Mouse (Mus musculus) myocyte (in vitro differentiated cells): ENCODE measurements around the gene Nfkbie. TPM values are rescaled to one million over a fixed set of nuclear protein-coding genes. Genes with fewer than 3 reads are reported as not detected.

Experiments used
- H3K27me3 ChIP-seq: one replicate; pipeline ENCODE4 v1.6.1; 2011; ENCODE audit not compliant: control insufficient read depth, insufficient read depth, insufficient read length
- H3K36me3 ChIP-seq: one replicate; pipeline ENCODE4 v1.6.1; 2011; ENCODE audit not compliant: control insufficient read depth, insufficient read depth
- H3K4me2 ChIP-seq: one replicate; pipeline ENCODE4 v1.6.1; 2011; ENCODE audit warnings: low read depth, control low read depth
- H3K4me3 ChIP-seq: one replicate; pipeline ENCODE4 v1.5.1; 2011; ENCODE audit warnings: mild to moderate bottlenecking, control low read depth, moderate library complexity
- H3K79me2 ChIP-seq: one replicate; pipeline ENCODE4 v1.6.1; 2011; ENCODE audit not compliant: control insufficient read depth, insufficient read depth
- H3ac ChIP-seq: one replicate; pipeline ENCODE4 v1.6.1; 2011; ENCODE audit not compliant: control insufficient read depth, insufficient read length
- CEBPB ChIP-seq: IDR thresholded peaks from 2 replicates; pipeline ENCODE4 v1.6.1; 2011; ENCODE audit warnings: mild to moderate bottlenecking, moderate library complexity; ENCODE audit not compliant: poor library complexity, insufficient read depth, severe bottlenecking
- E2F4 ChIP-seq: IDR thresholded peaks from one replicate; pipeline ENCODE4 v1.6.1; 2011; ENCODE audit warnings: mild to moderate bottlenecking, control low read depth, moderate library complexity; ENCODE audit not compliant: insufficient read depth
- MAX ChIP-seq: IDR thresholded peaks from one replicate; pipeline ENCODE4 v1.6.1; 2011; ENCODE audit warnings: low read depth, mild to moderate bottlenecking, control low read depth
- MYOD1 ChIP-seq, 3 experiments: IDR thresholded peaks; one replicate each; pipeline ENCODE4 v1.6.1; 2011; ENCODE audit warnings: control low read depth in 2 of 3, low read depth in 2 of 3, mild to moderate bottlenecking in 2 of 3, moderate library complexity in 1 of 3; ENCODE audit not compliant: insufficient read length in 2 of 3, control insufficient read depth in 1 of 3
- MYOG ChIP-seq, 3 experiments: IDR thresholded peaks; one replicate each; pipeline ENCODE4 v1.6.1; 2011; ENCODE audit warnings: control low read depth in 2 of 3, low read depth in 2 of 3, mild to moderate bottlenecking in 2 of 3; ENCODE audit not compliant: insufficient read length in 2 of 3, control insufficient read depth in 1 of 3, insufficient read depth in 1 of 3
- POLR2A ChIP-seq: IDR thresholded peaks from one replicate; pipeline ENCODE4 v1.6.1; 2011; ENCODE audit warnings: low read depth, mild to moderate bottlenecking, control low read depth, moderate library complexity; ENCODE audit not compliant: insufficient read length
- POLR2AphosphoS2 ChIP-seq: IDR thresholded peaks from one replicate; pipeline ENCODE4 v1.6.1; 2011; ENCODE audit warnings: low read depth, control low read depth; ENCODE audit not compliant: insufficient read length
- REST ChIP-seq: IDR thresholded peaks from one replicate; pipeline ENCODE4 v1.6.1; 2011; ENCODE audit warnings: mild to moderate bottlenecking, control low read depth, moderate library complexity; ENCODE audit not compliant: insufficient read depth, insufficient read length
- SRF ChIP-seq: IDR thresholded peaks from one replicate; pipeline ENCODE4 v1.6.1; 2011; ENCODE audit warnings: low read depth; ENCODE audit not compliant: control insufficient read depth, insufficient read length
- TCF12 ChIP-seq: IDR thresholded peaks from one replicate; pipeline ENCODE4 v1.6.1; 2011; ENCODE audit warnings: mild to moderate bottlenecking, control low read depth; ENCODE audit not compliant: poor library complexity, insufficient read depth, severe bottlenecking
- TCF3 ChIP-seq: IDR thresholded peaks from one replicate; pipeline ENCODE4 v1.6.1; 2011; ENCODE audit warnings: low read depth, control low read depth; ENCODE audit not compliant: insufficient read length
- USF1 ChIP-seq: IDR thresholded peaks from one replicate; pipeline ENCODE4 v1.6.1; 2011; ENCODE audit warnings: low read depth, mild to moderate bottlenecking, control low read depth, moderate library complexity
- polyA plus RNA-seq: library from polyadenylated mRNA; unstranded; fragments of >200 nt; fragmentation: generic; extraction: Trizol; gene quantifications from one replicate; pipeline ENCODE4 v1.2.1, GENCODE M21; 2012; ENCODE audit warnings: missing spikeins

Gene Nfkbie
- polyA plus RNA-seq, 1 experiment, result 7.3 TPM

GRCm38 (mm10) chr17:45559732-45560525, 4.4 kb downstream of the Nfkbie start:
- H3K36me3 ChIP-seq, result no peaks in the 10 kb centered on the region
- H3K4me2 ChIP-seq, result no peak overlapping the region
- H3K79me2 ChIP-seq, result peaks cover 6% of the 10 kb centered on the region
- H3K4me3 ChIP-seq, result no peak overlapping the region
- H3K27me3 ChIP-seq, result no peaks in the 10 kb centered on the region
- no peak overlapping the region for H3ac ChIP-seq
- TF ChIP-seq MYOG (IDR thresholded peaks at IDR 0.05; ENCODE audit: control insufficient read depth in 1 of 3, insufficient read depth in 1 of 3, insufficient read length in 2 of 3, low read depth in 2 of 3) (no peak), CEBPB (no peak), TCF12 (no peak), MYOD1 (IDR thresholded peaks at IDR 0.05; ENCODE audit: control insufficient read depth in 1 of 3, insufficient read length in 2 of 3, low read depth in 2 of 3) (no peak), POLR2A (no peak), USF1 (no peak), MAX (no peak), E2F4 (no peak)

- H3K36me3 ChIP-seq, result peaks cover 20% of the 10 kb centered on the region
- H3K27me3 ChIP-seq, result no peaks in the 10 kb centered on the region
- H3K79me2 ChIP-seq, result peaks cover 8% of the 10 kb centered on the region
- peak overlapping the region; percentile 57 for H3ac ChIP-seq
- H3K4me2 ChIP-seq, result no peak overlapping the region
- no peak overlapping the region for H3K4me3 ChIP-seq
- TF ChIP-seq USF1 (no peak), MYOD1 (IDR thresholded peaks at IDR 0.05; ENCODE audit: control insufficient read depth in 1 of 3, insufficient read length in 2 of 3, low read depth in 2 of 3) (no peak), TCF12 (no peak), POLR2AphosphoS2 (no peak), REST (no peak), CEBPB (no peak), MAX (no peak), SRF (no peak), TCF3 (no peak), E2F4 (no peak), MYOG (IDR thresholded peaks at IDR 0.05; ENCODE audit: control insufficient read depth in 1 of 3, insufficient read depth in 1 of 3, insufficient read length in 2 of 3, low read depth in 2 of 3) (no peak), POLR2A (no peak)
Observed at GRCm38 (mm10) chr17:45563216-45563615, 7.7 kb downstream of the Nfkbie start.

GRCm38 (mm10) chr17:45563655-45564530, 8.4 kb downstream of the Nfkbie start, which contains the start of gene Slc35b2:
Gene Slc35b2, plus strand, starts transcription at chr17:45563874.
- TF ChIP-seq MYOD1 (IDR thresholded peaks at IDR 0.05; ENCODE audit: control insufficient read depth in 1 of 3, insufficient read length in 2 of 3, low read depth in 2 of 3) (peak in 1 of 3 experiments; percentile 32), REST (no peak), TCF3 (no peak), CEBPB (no peak), POLR2A (peak; percentile 97), TCF12 (no peak), E2F4 (peak; percentile 43), POLR2AphosphoS2 (peak; percentile 96), SRF (peak; percentile 42), MYOG (IDR thresholded peaks at IDR 0.05; ENCODE audit: control insufficient read depth in 1 of 3, insufficient read depth in 1 of 3, insufficient read length in 2 of 3, low read depth in 2 of 3) (peak in 2 of 3 experiments; percentile 14 to 32), USF1 (peak; percentile 12), MAX (no peak)
- H3K27me3 ChIP-seq, result no peaks in the 10 kb centered on the region
- H3K36me3 ChIP-seq, result peaks cover 26% of the 10 kb centered on the region
- H3ac ChIP-seq, result peak within 1 kb of the TSS; percentile 57
- peak within 1 kb of the TSS; percentile 48 for H3K4me3 ChIP-seq
- peaks cover 14% of the 10 kb centered on the region for H3K79me2 ChIP-seq
- H3K4me2 ChIP-seq, result peak within 1 kb of the TSS; percentile 94

- peaks cover 20% of the 10 kb centered on the region for H3K79me2 ChIP-seq
- TF ChIP-seq CEBPB, result no peak
- peak in 1 of 3 experiments; percentile 21 for TF ChIP-seq MYOG (IDR thresholded peaks at IDR 0.05; ENCODE audit: control insufficient read depth in 1 of 3, insufficient read depth in 1 of 3, insufficient read length in 2 of 3, low read depth in 2 of 3)
- peak in 1 of 3 experiments; percentile 2 for TF ChIP-seq MYOD1 (IDR thresholded peaks at IDR 0.05; ENCODE audit: control insufficient read depth in 1 of 3, insufficient read length in 2 of 3, low read depth in 2 of 3)
- no peaks in the 10 kb centered on the region for H3K27me3 ChIP-seq
- peak overlapping the region; percentile 94 for H3K4me2 ChIP-seq
- peak overlapping the region; percentile 57 for H3ac ChIP-seq
- H3K4me3 ChIP-seq, result peak overlapping the region; percentile 48
- peaks cover 33% of the 10 kb centered on the region for H3K36me3 ChIP-seq
Observed at GRCm38 (mm10) chr17:45564531-45565084, 9.1 kb downstream of the Nfkbie start.
